Mouse (Mus musculus): ENCODE measurements at regions not wholly inside any gene's neighbourhood (a gene's known extent, or its start where the extent isn't known, plus 50 kb on each side); places are given as distances from the start of the nearest gene placed in this dataset.

DNA sequence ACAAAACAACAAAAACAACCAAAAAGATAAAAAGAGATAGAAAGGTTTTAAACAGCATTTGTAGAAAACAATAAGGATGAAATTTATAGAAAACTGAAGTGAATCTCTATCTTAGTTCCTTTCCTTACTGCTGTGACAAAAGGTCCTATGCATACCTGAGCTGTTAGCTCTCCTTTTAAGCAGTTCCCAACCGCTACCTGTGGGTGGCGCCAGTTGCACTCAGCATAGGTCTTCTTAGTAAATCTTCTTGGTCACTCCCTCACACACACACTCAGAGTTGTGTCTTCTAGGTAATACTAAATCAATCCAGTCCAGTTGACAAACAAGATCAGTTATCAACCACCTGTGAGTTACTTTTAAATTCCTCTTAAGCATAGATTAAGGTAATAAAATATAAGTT lies 355.5 kb upstream of the Prkcq start:
- DNase-seq (ENCODE audit: low spot score) = no peak

DNA sequence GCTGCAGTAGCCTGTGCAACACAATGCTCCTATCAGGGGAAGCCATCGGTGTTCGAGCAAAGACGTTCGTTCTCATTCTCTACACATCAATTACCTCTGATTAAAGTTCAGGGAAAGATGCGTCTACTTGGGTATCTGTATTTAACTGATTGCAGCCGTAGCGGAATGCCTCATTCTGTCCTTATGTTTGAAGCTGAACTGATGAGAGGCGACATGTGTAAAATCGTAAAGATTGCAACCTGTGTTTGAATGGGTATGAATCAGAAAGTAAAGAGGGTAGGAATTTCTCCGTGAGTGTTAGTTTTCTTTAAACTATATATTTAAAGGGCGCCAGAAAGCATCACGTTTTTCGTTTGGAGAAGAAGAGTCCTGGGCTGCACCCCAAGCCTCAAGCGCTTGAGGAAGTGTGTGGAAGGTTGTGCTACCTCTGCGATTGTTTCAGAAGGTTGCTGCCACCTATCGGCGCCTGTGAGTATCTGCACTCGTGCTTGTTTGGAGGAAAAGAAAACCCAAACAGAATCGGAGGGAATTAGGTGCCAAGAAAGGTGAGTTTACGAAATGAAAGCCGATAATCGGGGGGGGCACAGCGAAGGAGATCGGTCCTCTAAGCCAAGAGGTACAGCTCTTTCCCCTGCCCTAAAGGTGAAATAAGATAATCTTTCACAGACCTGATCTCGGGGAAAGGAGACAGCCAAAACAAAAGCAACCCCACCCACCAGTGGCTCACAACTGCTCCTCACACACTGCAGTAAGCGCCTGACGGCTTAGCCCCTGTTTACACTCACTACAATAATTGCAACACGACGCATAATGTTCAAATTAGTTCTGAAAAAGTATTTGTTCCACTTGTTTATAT lies 346.4 kb upstream of the Prkcq start:
- DNase-seq (ENCODE audit: low spot score) = peak; percentile 15

DNA sequence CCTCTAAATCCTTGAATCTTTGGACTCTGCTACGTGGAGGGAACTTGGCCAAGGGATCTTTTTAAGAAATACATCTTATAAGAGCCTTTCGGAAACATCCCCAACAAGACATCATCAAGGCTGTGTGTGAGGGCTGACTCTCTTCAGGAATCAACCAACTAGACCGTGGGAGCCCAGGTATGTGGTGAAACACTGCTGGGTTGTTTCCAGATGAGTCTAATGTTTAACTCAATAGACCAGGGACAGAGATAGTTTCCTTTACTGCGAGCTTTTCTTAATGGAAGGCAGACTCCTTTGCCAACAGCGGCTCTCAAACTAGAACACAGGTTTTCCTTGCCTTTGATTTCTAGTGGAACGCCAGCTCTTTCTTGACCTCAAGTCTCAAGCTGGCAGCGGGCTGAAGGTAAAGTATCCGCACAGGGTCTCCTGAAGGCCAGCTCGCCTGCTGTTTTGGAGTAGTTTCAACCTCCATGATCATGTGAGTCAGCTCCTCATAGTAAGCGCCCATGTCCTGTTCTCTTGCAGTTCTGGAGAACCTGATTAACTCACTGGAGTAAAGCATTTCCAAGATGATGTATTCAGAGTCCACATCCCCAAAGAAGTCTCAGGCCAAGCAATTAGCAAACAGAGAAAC lies 345.7 kb upstream of the Prkcq start:
- no peak for DNase-seq (ENCODE audit: low spot score)

DNA sequence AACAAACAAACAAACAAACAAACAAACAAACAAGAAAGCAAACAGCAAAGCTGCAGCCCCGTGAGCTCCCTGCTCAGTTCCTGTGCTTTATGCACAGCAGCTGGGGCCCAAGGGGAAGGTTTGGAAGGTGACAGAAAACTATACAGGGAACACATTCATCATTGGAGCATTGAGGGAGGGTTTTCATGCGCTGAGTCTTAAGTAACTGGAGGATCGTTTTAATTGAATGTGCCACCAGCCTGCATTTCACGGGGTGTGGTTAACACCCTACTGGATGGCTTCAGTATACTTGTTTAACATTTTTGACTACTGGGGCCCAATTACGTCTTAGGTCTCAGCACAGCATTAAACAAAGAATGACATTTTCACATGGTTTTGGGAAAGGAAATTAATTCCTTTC lies 331.9 kb upstream of the Prkcq start:
- no peak for DNase-seq (ENCODE audit: low spot score)

DNA sequence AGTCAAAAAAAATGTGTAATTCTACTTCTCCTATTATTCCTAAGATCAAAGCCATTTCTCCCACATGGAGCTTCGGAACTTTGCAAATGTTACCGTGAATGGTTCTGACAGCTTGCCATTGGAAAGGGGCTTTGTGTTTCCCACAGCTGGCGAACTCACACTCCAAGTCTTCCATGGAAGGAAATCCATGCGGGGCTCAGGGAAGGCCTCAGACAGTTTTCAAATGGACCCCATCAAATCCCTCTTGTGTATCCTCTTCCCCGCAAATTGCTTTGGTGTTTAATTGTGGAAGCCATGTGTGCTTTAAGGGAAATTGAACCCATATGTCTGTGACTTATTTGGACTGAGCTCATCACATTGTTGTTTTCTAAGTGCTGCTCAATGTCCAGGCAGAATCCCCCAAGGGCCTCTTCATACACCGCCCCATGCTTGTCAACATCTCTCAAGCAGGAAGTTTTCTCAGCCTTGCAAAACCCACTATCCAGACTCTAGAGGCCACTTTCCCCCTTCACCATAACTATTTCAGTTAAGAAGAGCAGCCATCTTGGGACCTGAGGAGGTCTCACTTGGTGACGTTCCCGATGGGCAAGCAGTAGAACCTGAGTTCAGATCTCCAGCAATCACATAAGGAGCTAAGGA lies 310.1 kb upstream of the Prkcq start:
- DNase-seq (ENCODE audit: low spot score) = no peak

DNA sequence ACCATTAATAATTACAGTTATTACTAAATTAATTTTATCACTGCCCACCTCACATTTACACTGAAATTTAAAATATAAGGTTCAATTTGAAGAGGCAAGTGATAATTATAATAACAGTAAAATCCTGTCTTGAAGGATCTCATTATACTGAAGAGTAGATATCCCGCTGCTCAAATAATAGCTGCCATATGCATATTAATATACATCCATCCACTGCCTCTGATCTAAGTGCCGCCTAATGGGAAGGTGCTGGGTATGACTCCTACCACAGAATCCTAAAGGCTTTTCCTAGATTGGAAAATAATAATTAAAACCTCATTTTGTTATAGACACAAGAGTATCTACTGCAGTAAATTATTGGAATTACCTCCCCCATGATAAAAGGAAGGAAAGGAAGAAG lies 307.5 kb upstream of the Prkcq start:
- DNase-seq (ENCODE audit: low spot score) = no peak

DNA sequence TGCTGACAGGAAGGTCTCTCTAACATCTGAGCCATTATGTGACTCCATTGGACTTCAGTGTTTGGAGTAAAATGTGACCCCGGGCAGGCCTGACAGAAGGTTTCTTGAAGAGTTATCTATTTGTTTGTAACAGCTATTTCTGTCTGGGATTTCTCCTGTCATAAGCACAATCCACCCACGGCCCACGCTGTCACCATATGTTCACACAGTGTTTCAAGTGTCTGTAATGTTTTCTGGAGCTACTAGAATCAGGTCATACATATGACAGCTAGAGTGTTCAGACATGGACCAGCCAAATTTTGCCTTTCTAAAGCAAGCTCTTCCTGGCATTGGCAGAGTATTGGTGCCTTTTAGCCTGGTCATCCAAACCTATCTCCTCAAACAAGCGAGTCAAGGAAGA lies 297.6 kb upstream of the Prkcq start:
- no peak for DNase-seq (ENCODE audit: low spot score)

DNA sequence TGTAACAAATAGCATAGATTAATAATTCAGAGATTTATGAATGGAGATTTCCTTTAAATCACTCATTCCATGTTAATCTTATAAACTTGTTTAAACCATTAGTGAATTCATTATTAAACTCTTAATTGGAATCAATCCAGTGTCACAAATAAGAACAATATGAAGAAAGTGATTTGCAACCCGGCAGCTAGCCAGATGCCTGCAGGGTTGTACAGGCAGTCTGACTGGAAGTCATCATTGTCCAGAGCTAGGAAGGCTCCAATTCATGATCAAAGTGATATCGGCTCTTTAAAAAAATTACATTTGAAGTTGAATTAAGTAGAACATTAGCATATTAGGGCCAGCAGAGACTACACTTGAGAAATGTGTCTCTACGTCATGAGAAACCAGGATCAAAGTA lies 270.0 kb upstream of the Prkcq start:
- no peak for DNase-seq (ENCODE audit: low spot score)

DNA sequence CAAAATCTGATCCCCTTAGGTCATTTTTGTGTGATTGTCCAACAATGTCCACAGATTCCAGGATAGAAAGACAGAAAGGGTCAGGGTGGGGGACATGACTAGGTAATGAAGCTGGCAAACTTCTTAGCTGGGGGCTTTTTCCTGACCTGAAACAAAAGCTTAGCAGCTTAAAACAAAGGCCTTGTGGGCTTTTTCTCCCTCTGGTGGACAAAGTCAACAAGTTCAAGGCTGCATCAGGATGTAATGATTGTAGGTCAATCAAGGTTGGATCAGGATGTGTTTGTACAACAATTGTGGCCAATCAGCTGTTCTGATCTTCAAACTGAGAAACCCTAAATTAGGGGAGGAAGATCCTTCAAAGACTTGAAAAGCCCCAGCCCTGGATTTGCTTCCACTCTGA lies 252.0 kb upstream of the Prkcq start:
- no peak for DNase-seq (ENCODE audit: low spot score)

DNA sequence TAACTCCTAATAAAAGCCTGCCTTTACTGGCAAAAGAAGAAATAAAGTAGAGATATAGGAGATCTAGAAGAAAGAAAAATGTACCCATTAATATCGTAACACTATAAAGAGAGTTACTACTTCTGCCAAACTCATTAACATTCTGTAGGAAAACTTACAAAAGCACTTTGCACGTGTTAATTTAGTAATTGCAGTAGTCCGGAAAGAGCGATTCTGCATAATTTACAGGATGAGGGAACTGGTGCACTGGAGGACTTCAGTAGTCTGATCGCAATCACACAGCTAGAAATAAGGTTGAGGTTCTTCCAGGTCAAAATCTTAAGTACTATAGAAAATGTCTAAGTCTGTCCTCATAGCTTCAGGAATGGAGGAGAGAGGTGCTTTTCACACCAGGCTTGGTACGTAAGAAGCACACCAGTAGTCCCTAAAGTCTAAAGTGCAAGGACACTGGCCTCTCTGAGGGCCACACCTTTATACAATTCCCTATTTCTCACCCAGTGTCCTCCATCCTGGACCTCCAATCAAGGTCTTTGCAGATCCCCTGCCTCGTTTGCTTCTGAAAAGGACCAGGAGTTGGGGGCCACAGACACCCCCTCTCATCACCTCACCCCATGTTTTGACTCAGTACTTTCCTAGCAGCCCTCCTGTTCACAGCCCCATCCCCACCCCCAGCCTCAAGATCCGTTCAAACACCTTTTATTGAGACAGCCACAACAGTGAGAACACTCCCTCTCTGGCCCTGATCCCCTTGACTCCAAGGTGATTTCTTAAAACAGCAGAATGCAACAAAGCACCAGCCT lies 251.0 kb upstream of the Prkcq start:
- DNase-seq (ENCODE audit: low spot score) = no peak

DNA sequence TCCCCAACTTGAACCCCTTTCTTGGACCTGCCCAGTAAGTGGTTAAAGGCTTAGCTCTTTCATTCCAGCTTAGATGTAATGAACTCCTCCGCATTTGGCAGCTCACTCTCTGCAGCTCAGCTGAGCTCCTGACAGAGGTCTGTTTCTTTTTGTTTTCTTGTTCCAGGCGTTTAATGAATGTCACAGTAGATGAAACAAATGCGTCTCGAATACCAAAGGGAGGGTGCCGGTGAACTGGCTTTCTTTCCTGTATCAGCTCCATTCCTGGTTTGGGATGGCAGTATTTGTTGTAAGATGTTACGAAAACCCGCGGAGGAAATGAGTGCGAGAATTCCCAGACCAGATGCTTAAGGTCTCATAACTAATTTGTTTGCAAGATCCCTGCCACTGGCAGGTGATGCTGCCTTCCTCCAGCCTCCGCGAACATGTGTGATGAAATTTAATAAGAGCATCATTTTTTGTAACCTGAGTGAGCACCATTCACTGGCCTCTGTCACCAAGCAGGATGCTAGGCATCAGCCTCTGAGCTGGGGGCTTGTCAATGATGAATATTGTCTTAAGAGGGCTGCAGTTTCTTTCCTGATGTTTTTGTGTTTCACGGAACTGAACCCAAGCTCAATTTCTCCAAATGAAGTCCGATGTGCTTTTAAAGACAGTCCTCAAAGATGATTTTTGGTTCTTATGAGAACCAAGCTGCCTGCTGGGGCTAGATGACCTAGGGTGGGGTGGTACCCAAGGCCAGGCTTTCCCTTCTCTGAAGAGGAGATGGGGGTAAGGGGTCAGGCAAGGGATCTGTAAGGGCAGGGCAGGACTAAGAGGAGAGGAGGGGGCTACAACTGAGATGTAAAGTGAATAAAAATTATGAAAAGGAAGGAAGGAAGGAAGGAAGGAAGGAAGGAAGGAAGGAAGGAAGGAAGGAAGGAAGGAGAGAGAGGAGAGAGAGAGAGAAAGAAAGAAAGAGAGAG lies 250.1 kb upstream of the Prkcq start:
- no peak for DNase-seq (ENCODE audit: low spot score)

DNA sequence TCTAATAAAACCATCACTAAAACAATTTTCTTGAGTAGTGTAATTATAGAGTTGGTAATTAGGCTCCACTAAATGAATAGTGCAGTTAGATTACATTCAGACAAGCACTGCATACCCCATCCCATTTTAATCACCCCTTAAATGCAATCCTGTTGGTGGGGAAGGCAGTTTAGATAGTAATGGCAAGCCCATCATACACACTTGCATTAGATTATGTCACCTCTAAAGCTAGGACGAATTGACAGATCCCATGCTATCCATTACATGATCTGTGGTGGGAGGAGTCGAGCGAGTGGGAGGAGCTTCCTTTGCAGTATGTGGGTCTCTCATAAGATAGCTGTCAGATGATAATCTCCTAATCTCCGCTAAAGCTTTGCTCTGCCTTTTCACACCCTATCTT lies 247.9 kb upstream of the Prkcq start:
- DNase-seq (ENCODE audit: low spot score) = no peak

DNA sequence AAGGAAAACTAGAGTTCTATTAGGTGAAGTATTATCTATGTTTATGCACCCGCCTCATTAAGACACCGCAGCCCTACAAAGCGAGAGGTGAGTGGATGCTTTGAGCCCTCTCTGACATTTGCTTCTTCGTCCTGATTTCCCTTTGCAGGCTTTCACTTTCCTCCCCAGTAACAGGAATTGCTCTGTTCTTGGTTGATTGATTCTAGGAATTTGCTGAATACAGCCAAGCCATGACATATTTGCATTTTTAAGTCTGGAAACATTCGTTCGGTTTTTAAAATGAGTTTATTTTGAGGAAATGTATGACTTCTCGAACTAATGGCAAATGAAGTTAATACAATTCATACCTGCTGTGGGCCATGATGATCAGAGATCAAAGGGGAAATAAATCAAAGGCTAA lies 246.5 kb upstream of the Prkcq start:
- DNase-seq (ENCODE audit: low spot score) = no peak

DNA sequence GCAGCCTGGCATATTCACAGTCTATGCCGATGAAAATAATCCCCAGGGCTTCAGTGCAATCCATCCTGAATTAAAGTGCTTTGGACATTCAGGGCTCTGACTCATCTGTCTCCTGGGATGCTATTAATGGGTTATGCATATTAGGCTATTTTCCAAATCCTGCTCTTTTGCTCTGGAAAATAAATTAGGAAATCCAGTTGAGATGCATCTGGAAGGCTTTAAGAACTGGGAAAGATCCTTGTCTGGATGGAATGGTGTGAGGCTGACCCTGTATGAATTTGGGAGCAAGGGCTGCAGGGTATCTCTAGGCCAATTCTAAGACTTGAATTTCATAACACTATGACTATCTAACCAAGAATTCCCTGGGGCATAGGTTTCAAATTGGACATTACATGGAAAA lies 234.5 kb upstream of the Prkcq start:
- DNase-seq (ENCODE audit: low spot score) = no peak

DNA sequence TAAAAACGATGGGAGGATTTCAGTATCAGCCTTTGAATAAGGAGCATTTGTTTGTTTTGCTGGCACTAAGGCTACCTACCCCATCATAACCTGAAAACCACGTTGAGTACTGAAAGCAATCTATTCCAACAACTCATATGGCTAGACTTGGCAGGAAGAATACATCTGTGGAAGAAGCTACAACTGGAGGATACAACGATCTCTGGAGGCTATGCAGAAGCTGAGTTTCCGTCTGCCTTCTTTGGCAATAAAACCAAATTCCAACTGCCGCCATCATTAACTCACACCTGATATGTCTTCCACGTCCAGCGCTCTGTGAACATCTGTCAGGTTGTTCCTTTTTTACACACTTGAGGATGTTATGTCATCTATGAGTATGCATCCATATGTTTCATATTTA lies 206.7 kb upstream of the Prkcq start:
- no peak for DNase-seq (ENCODE audit: low spot score)

DNA sequence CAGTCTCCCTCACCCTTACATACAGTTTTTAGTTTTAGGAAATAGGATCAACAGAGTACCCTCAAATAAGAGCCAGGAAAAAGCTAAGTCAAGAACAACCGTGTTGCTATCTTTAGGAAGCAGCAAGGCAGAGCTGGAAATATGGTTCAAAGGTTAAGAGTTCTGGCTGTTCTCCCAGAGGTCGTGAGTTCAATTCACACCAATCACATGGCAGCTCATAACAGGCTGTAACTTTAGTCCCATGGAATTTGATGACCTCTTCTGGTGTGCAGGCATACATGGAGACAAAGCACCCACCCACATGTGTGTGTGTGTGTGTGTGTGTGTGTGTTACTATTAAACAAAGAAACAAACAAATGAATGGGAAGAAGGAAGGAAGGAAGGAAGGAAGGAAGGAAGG lies 205.0 kb upstream of the Prkcq start:
- no peak for DNase-seq (ENCODE audit: low spot score)

DNA sequence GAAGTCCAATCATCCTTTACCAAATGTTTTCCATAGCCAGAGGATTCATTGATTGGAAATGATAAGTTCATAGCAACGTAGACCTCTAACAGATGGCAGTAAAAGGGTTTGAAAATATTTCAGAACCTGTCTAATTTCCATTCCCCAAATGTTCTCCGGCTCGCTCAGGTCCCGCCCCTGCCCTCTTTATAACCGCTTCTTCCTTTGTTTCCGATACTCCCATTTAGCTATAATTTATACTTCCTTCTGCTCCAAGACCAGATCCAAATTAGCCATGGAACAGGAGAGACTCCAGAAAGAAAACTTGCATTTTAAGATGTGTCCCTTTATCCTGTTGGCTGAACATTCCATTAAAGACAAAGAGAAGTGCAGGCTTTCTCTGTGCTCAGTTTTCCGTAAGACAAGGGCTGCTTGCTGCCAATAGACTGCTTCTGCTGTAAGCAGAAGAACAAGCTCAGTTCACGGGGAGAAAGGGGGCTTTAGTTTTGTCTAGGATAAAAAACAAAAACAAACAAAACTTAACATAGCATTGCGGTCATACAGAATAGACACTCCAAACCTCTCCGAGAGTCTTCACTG lies 202.7 kb upstream of the Prkcq start:
- no peak for DNase-seq (ENCODE audit: low spot score)

DNA sequence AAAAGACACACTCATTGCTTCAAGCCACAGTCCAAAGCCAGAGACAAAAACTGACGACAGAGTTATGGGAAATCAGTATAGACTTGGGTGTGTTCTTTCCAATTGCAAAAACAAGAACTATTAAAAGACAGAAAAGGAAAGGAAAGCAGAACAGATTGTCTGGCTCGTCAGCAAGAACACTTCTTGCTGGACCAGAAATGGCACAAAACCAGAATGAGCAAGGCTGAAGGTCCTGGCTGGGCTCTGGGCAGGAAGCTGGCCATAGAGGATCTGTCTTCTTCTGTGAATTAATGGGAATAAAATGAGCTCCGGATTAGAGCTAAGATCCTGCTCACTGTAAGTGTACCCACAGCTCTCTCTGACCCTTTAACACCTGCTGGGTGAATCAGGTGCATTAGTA lies 199.9 kb upstream of the Prkcq start:
- no peak for DNase-seq (ENCODE audit: low spot score)

DNA sequence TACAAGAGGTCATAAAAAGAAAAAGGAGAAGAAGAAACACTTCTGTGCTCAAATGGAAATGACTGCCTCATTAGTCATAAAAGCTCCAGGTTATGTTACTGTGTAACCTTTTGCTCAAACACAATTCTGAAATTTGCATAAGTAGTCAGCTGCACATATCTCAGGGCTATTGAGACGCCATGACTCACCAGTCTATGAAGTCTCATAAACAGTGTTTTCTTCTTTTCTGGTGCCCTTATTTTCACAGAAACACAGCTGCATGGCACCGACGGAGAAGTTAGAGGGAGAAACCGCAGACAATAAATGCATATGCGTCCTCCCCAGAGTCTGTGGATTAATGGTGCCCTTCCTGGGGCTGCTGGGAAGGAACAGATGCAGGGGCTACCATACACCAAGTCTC lies 193.1 kb upstream of the Prkcq start:
- no peak for DNase-seq (ENCODE audit: low spot score)

DNA sequence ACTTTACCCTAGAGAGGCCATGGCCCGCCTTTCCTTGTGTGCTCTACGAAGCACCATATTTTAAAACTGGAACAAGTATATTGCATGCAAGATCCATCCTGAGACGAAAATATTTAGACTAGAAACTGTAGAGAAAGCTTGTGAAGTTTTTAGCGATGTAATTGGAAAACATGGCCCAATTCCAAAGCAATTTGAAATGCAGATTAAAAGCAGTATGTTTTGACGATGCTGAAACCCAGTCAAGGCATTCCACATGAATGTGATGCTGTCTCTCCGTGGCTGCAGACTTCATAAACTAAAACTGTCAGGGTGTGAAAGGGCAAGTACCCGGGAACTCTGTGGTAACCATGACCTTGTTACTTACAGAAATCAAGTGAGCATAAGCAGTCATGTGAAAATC lies 185.8 kb upstream of the Prkcq start:
- no peak for DNase-seq (ENCODE audit: low spot score)

Measured in ovary, adult 18-20 months (tissue).